Mouse (Mus musculus) MEL (cell line): ENCODE results near the gene Washc1. TPM values are rescaled to one million over a fixed set of nuclear protein-coding genes. Genes with fewer than 3 reads are reported as not detected.
A peak's percentile ranks its signal among the peaks of the same experiment; 100 is the strongest.

ENCODE experiments used
- DNase-seq: peaks from one replicate; pipeline ENCODE4 v3.0.0; 2011; ENCODE audit warnings: low read depth, low spot score
- H3K27ac ChIP-seq: 2 replicates; pipeline ENCODE4 v1.5.1; 2012; ENCODE audit warnings: low read depth, mild to moderate bottlenecking, control low read depth, low read length, moderate library complexity; ENCODE audit not compliant: control insufficient read depth
- H3K27me3 ChIP-seq, 2 experiments: fragments of 150-350 bp in 1 of 2; sonication (generic) in 1 of 2; 2 replicates each; pipeline ENCODE4 v1.6.1; 2012; ENCODE audit warnings: low read length in 2 of 2, mild to moderate bottlenecking in 2 of 2, improper control_type of control experiment in 1 of 2, moderate library complexity in 1 of 2; ENCODE audit not compliant: insufficient read depth in 2 of 2, control insufficient read depth in 1 of 2
- H3K36me3 ChIP-seq, 2 experiments: 2 replicates each; pipeline ENCODE4 v1.6.1; 2012 to 2014; ENCODE audit warnings: low read length in 2 of 2, improper control_type of control experiment in 1 of 2, inconsistent platforms in 1 of 2, mild to moderate bottlenecking in 1 of 2; ENCODE audit not compliant: insufficient read depth in 2 of 2, control insufficient read depth in 1 of 2
- H3K4me1 ChIP-seq, 2 experiments: fragments of 150-350 bp in 1 of 2; sonication (generic) in 1 of 2; 2 replicates each; pipeline ENCODE4 v1.6.1; 2012; ENCODE audit warnings: low read length in 2 of 2, improper control_type of control experiment in 1 of 2, mild to moderate bottlenecking in 1 of 2; ENCODE audit not compliant: insufficient read depth in 2 of 2, control insufficient read depth in 1 of 2
- H3K4me3 ChIP-seq, 2 experiments: fragments of 150-350 bp in 1 of 2; sonication (generic) in 1 of 2; 2 replicates each; pipeline ENCODE4 v1.5.1; 2012; ENCODE audit warnings: low read depth in 2 of 2, low read length in 2 of 2, mild to moderate bottlenecking in 2 of 2, moderate library complexity in 2 of 2, control low read depth in 1 of 2, improper control_type of control experiment in 1 of 2; ENCODE audit not compliant: control insufficient read depth in 1 of 2, insufficient read depth in 1 of 2
- H3K79me2 ChIP-seq: 2 replicates; pipeline ENCODE4 v1.6.1; 2012; ENCODE audit warnings: mild to moderate bottlenecking, low read length, moderate library complexity; ENCODE audit not compliant: control insufficient read depth, poor library complexity, insufficient read depth
- H3K9ac ChIP-seq: 2 replicates; pipeline ENCODE4 v1.6.1; 2012; ENCODE audit warnings: low read depth, mild to moderate bottlenecking, control low read depth, low read length, moderate library complexity; ENCODE audit not compliant: control insufficient read depth, poor library complexity, severe bottlenecking
- H3K9me3 ChIP-seq: fragments of 150-350 bp; sonication (generic); replicated peaks from 2 replicates; pipeline ENCODE4 v1.6.1; 2012; ENCODE audit warnings: mild to moderate bottlenecking, low read length, improper control_type of control experiment, moderate library complexity; ENCODE audit not compliant: insufficient read depth
- BHLHE40 ChIP-seq: IDR thresholded peaks from 2 replicates; pipeline ENCODE4 v1.6.1; 2012; ENCODE audit warnings: low read depth, mild to moderate bottlenecking, inconsistent platforms, low read length, improper control_type of control experiment, borderline replicate concordance
- CHD1 ChIP-seq: IDR thresholded peaks from 2 replicates; pipeline ENCODE4 v1.6.1; 2012; ENCODE audit warnings: low read depth, mild to moderate bottlenecking, inconsistent platforms, low read length, improper control_type of control experiment
- CHD2 ChIP-seq: IDR thresholded peaks from 2 replicates; pipeline ENCODE4 v1.6.1; 2011; ENCODE audit warnings: low read length, improper control_type of control experiment
- CTCF ChIP-seq, 3 experiments: IDR thresholded peaks in 2 of 3; conservative IDR thresholded peaks in 1 of 3; 2 replicates each; pipeline ENCODE4 v1.5.1; 2011 to 2012; ENCODE audit warnings: low read length in 3 of 3, low read depth in 2 of 3, mild to moderate bottlenecking in 2 of 3, improper control_type of control experiment in 1 of 3, inconsistent platforms in 1 of 3, mixed read lengths in 1 of 3, moderate library complexity in 1 of 3; ENCODE audit not compliant: control insufficient read depth in 1 of 3, insufficient read depth in 1 of 3, poor library complexity in 1 of 3, severe bottlenecking in 1 of 3
- E2F4 ChIP-seq: IDR thresholded peaks from 2 replicates; pipeline ENCODE4 v1.6.1; 2011; ENCODE audit warnings: low read depth, low read length, improper control_type of control experiment, borderline replicate concordance
- ELF1 ChIP-seq: IDR thresholded peaks from 2 replicates; pipeline ENCODE4 v1.6.1; 2014; ENCODE audit warnings: low read depth, mild to moderate bottlenecking, inconsistent platforms, low read length, improper control_type of control experiment, moderate library complexity
- EP300 ChIP-seq, 2 experiments: IDR thresholded peaks; 2 replicates each; pipeline ENCODE4 v1.6.1; 2011; ENCODE audit warnings: improper control_type of control experiment in 2 of 2, low read length in 2 of 2, low read depth in 1 of 2, mild to moderate bottlenecking in 1 of 2
- ETS1 ChIP-seq: IDR thresholded peaks from 2 replicates; pipeline ENCODE4 v1.6.1; 2012; ENCODE audit warnings: low read depth, mild to moderate bottlenecking, inconsistent platforms, low read length, improper control_type of control experiment, moderate library complexity
- GABPA ChIP-seq: IDR thresholded peaks from 2 replicates; pipeline ENCODE4 v1.6.1; 2012; ENCODE audit warnings: low read depth, mild to moderate bottlenecking, inconsistent platforms, low read length, improper control_type of control experiment, moderate library complexity
- GATA1 ChIP-seq: IDR thresholded peaks from 2 replicates; pipeline ENCODE4 v1.6.1; 2011; ENCODE audit warnings: low read depth, low read length, improper control_type of control experiment
- HCFC1 ChIP-seq: IDR thresholded peaks from 2 replicates; pipeline ENCODE4 v1.6.1; 2012; ENCODE audit warnings: low read depth, mild to moderate bottlenecking, inconsistent platforms, low read length, improper control_type of control experiment, moderate library complexity
- JUND ChIP-seq: IDR thresholded peaks from 2 replicates; pipeline ENCODE4 v1.6.1; 2011; ENCODE audit warnings: low read depth, mild to moderate bottlenecking, improper control_type of control experiment, low read length
- KAT2A ChIP-seq: conservative IDR thresholded peaks from 2 replicates; pipeline ENCODE4 v1.6.1; 2012; ENCODE audit warnings: low read depth, low read length, improper control_type of control experiment, inconsistent platforms
- MAFK ChIP-seq: IDR thresholded peaks from 2 replicates; pipeline ENCODE4 v1.6.1; 2011; ENCODE audit warnings: low read depth, mild to moderate bottlenecking, low read length, improper control_type of control experiment, borderline replicate concordance
- MAX ChIP-seq: IDR thresholded peaks from 2 replicates; pipeline ENCODE4 v1.6.1; 2011; ENCODE audit warnings: low read length, improper control_type of control experiment
- MAZ ChIP-seq: IDR thresholded peaks from 2 replicates; pipeline ENCODE4 v1.6.1; 2012; ENCODE audit warnings: low read depth, mild to moderate bottlenecking, inconsistent platforms, low read length, improper control_type of control experiment
- MEF2A ChIP-seq: IDR thresholded peaks from 2 replicates; pipeline ENCODE4 v1.6.1; 2014; ENCODE audit warnings: low read depth, mild to moderate bottlenecking, inconsistent platforms, low read length, improper control_type of control experiment; ENCODE audit not compliant: poor library complexity, insufficient replicate concordance, severe bottlenecking; ENCODE audit errors: extremely low read depth
- MYB ChIP-seq: IDR thresholded peaks from 2 replicates; pipeline ENCODE4 v1.6.1; 2011; ENCODE audit warnings: mild to moderate bottlenecking, low read depth, low read length, improper control_type of control experiment
- MYC ChIP-seq: IDR thresholded peaks from 2 replicates; pipeline ENCODE4 v1.6.1; 2011; ENCODE audit warnings: low read depth, mild to moderate bottlenecking, low read length, improper control_type of control experiment, moderate library complexity
- NRF1 ChIP-seq: IDR thresholded peaks from 2 replicates; pipeline ENCODE4 v1.6.1; 2014; ENCODE audit warnings: low read depth, mild to moderate bottlenecking, inconsistent platforms, low read length, improper control_type of control experiment, moderate library complexity; ENCODE audit not compliant: poor library complexity, insufficient read depth, severe bottlenecking
- POLR2A ChIP-seq, 2 experiments: IDR thresholded peaks; 2 replicates each; pipeline ENCODE4 v1.6.1; 2011 to 2012; ENCODE audit warnings: low read length in 2 of 2, mild to moderate bottlenecking in 2 of 2, control low read depth in 1 of 2, improper control_type of control experiment in 1 of 2, low read depth in 1 of 2, moderate library complexity in 1 of 2; ENCODE audit not compliant: control insufficient read depth in 1 of 2, insufficient read depth in 1 of 2, poor library complexity in 1 of 2
- POLR2AphosphoS2 ChIP-seq: IDR thresholded peaks from 2 replicates; pipeline ENCODE4 v1.6.1; 2011; ENCODE audit warnings: low read length, improper control_type of control experiment
- POLR2AphosphoS5 ChIP-seq: IDR thresholded peaks from 2 replicates; pipeline ENCODE4 v1.6.1; 2012; ENCODE audit warnings: low read depth, borderline replicate concordance, mild to moderate bottlenecking, inconsistent platforms, low read length, moderate library complexity, mixed read lengths
- RCOR1 ChIP-seq: IDR thresholded peaks from 2 replicates; pipeline ENCODE4 v1.6.1; 2012; ENCODE audit warnings: low read depth, mild to moderate bottlenecking, inconsistent platforms, low read length, improper control_type of control experiment
- SIN3A ChIP-seq: IDR thresholded peaks from 2 replicates; pipeline ENCODE4 v1.6.1; 2012; ENCODE audit warnings: low read length, improper control_type of control experiment, inconsistent platforms
- SMC3 ChIP-seq: IDR thresholded peaks from 2 replicates; pipeline ENCODE4 v1.6.1; 2011; ENCODE audit warnings: low read depth, low read length, improper control_type of control experiment
- TAL1 ChIP-seq: IDR thresholded peaks from 2 replicates; pipeline ENCODE4 v1.6.1; 2012; ENCODE audit warnings: mild to moderate bottlenecking, inconsistent platforms, low read length, moderate library complexity, mixed read lengths
- TCF12 ChIP-seq: IDR thresholded peaks from 2 replicates; pipeline ENCODE4 v1.6.1; 2014; ENCODE audit warnings: low read depth, mild to moderate bottlenecking, inconsistent platforms, low read length, improper control_type of control experiment, moderate library complexity
- UBTF ChIP-seq: IDR thresholded peaks from 2 replicates; pipeline ENCODE4 v1.6.1; 2012; ENCODE audit warnings: low read depth, mild to moderate bottlenecking, inconsistent platforms, low read length, improper control_type of control experiment, moderate library complexity, borderline replicate concordance; ENCODE audit not compliant: insufficient read depth
- USF1 ChIP-seq: IDR thresholded peaks from 2 replicates; pipeline ENCODE4 v1.6.1; 2014; ENCODE audit warnings: low read depth, mild to moderate bottlenecking, inconsistent platforms, low read length, improper control_type of control experiment, moderate library complexity
- USF2 ChIP-seq, 2 experiments: IDR thresholded peaks; 2 replicates each; pipeline ENCODE4 v1.6.1; 2011 to 2012; ENCODE audit warnings: improper control_type of control experiment in 2 of 2, low read length in 2 of 2, borderline replicate concordance in 1 of 2, inconsistent platforms in 1 of 2, low read depth in 1 of 2, mild to moderate bottlenecking in 1 of 2; ENCODE audit not compliant: insufficient read depth in 1 of 2
- ZC3H11A ChIP-seq: IDR thresholded peaks from 2 replicates; pipeline ENCODE4 v1.6.1; 2012; ENCODE audit warnings: low read depth, mild to moderate bottlenecking, inconsistent platforms, low read length, improper control_type of control experiment
- ZKSCAN1 ChIP-seq: IDR thresholded peaks from 2 replicates; pipeline ENCODE4 v1.6.1; 2012; ENCODE audit warnings: low read depth, mild to moderate bottlenecking, inconsistent platforms, low read length, improper control_type of control experiment, moderate library complexity
- ZMIZ1 ChIP-seq: IDR thresholded peaks from 2 replicates; pipeline ENCODE4 v1.6.1; 2012; ENCODE audit warnings: low read depth, mild to moderate bottlenecking, inconsistent platforms, low read length, improper control_type of control experiment, moderate library complexity
- ZNF384 ChIP-seq: IDR thresholded peaks from 2 replicates; pipeline ENCODE4 v1.6.1; 2012; ENCODE audit warnings: low read depth, mild to moderate bottlenecking, inconsistent platforms, low read length, improper control_type of control experiment
- polyA plus RNA-seq, 2 experiments: library from polyadenylated mRNA; stranded (reverse) in 1 of 2; unstranded in 1 of 2; fragments of >175 nt in 1 of 2; fragments of >200 nt in 1 of 2; gene quantifications; 2 replicates each; pipeline versions ENCODE4 v1.2.1 to v1.2.4; 2012; ENCODE audit warnings: low replicate concordance in 2 of 2, low read depth in 1 of 2; ENCODE audit not compliant: insufficient read length in 2 of 2, insufficient read depth in 1 of 2, missing spikeins in 1 of 2
- total RNA-seq: library from RNA; depleted of rRNA; stranded (reverse); fragments of 300-350 nt; gene quantifications from 2 replicates; pipeline ENCODE4 v1.2.3, GENCODE M21; 2012

Gene Washc1
- total and polyA plus RNA-seq, 3 experiments = 37.0 to 58.6 TPM; not detected in 1

DNA sequence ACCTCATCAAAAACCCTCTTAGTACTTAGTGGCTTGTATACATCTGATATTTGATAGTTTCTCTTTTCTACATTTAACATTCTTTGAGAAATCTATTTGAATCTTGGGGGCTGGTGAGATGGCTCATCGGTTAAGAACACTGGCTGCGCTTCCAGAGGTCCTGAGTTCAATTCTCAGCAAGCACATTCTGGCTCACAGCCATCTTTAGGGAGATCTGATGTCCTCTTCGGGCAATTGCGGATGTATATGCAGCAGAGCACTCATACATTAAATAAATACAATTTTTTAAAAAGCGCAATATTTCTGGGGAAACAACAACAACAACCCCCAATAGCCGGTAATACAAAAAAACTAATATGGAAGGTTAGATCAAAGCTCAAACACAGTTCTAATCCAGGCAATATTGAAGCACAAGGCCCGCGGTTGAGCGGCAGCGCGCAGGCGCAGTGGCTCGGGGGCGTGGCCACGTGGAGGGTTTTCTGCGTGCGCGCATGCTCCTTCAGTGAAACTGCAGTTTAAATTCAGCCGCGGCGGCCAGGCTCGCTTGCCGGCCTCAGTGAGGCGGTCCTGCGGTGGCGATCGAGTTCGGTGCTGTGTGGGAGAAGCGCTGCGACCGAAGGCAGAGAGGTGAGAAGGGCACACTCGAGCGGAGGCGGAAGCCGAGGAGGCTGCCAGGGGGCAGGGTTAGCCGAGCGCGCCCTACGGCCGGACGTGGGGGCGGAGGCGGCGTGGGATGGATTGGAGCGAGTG, 11.9 kb downstream of the Washc1 start, which contains the start of gene Ddx11:
Ddx11 (plus strand) TSS at position 455 of the 750 bp plus-strand sequence.
- H3K9ac ChIP-seq = peak within 1 kb of the TSS; percentile 94
- H3K4me1 ChIP-seq = peaks cover 8 to 19% of the 10 kb centered on the region in 2 experiments
- peaks cover 20% of the 10 kb centered on the region for H3K79me2 ChIP-seq
- H3K4me3 ChIP-seq = peak within 1 kb of the TSS; percentile 84
- no peaks in the 10 kb centered on the region for H3K27me3 ChIP-seq
- no peaks in the 10 kb centered on the region for H3K9me3 ChIP-seq
- peak; percentile 94 for DNase-seq
- H3K27ac ChIP-seq = peak within 1 kb of the TSS; percentile 95
- peaks cover 11 to 14% of the 10 kb centered on the region in 2 experiments for H3K36me3 ChIP-seq
- 0 out of 2 replicates have a peak, but pooled peaks have one; percentile 23 for TF ChIP-seq TCF12
- 0 out of 2 replicates have a peak, but pooled peaks have one; percentile 8 for TF ChIP-seq ETS1
- TF ChIP-seq SIN3A = no peak; the same call in none of the 2 replicates
- no peak for TF ChIP-seq TAL1
- TF ChIP-seq ELF1 = peak; percentile 42
- TF ChIP-seq JUND = no peak
- peak; percentile 64 for TF ChIP-seq HCFC1
- no peak for TF ChIP-seq RCOR1
- peak; percentile 83 for TF ChIP-seq MAX
- no peak for TF ChIP-seq MYB
- peak; percentile 95 for TF ChIP-seq USF1
- peak; percentile 94 for TF ChIP-seq POLR2AphosphoS2
- peak; percentile 9; the same call in 1 of the 2 replicates for TF ChIP-seq KAT2A
- no peak for TF ChIP-seq EP300 (IDR thresholded peaks at IDR 0.05; ENCODE audit: low read depth in 1 of 2, low read length in 2 of 2)
- TF ChIP-seq UBTF = no peak
- peak; percentile 61; the same call in 1 of the 2 replicates for TF ChIP-seq ZMIZ1
- no peak for TF ChIP-seq MAFK
- peak; percentile 97 to 99 for TF ChIP-seq POLR2A (IDR thresholded peaks at IDR 0.05; ENCODE audit: control insufficient read depth in 1 of 2, insufficient read depth in 1 of 2, low read depth in 1 of 2, low read length in 2 of 2, poor library complexity in 1 of 2)
- no peak; the same call in 1 of the 2 replicates for TF ChIP-seq MAZ
- TF ChIP-seq SMC3 = no peak
- TF ChIP-seq CHD2 = no peak
- TF ChIP-seq ZKSCAN1 = no peak
- no peak for TF ChIP-seq MEF2A
- peak; percentile 96 for TF ChIP-seq NRF1
- TF ChIP-seq BHLHE40 = no peak
- TF ChIP-seq CHD1 = no peak
- TF ChIP-seq ZNF384 = no peak
- no peak for TF ChIP-seq ZC3H11A
- no peak for TF ChIP-seq GABPA
- no peak for TF ChIP-seq POLR2AphosphoS5
- TF ChIP-seq E2F4 = no peak; the same call in 1 of the 2 replicates
- no peak for TF ChIP-seq CTCF (IDR thresholded peaks at IDR 0.05 in 2 of 3, conservative IDR thresholded peaks at IDR 0.05 in 1 of 3; ENCODE audit: control insufficient read depth in 1 of 3, insufficient read depth in 1 of 3, low read depth in 2 of 3, low read length in 3 of 3, poor library complexity in 1 of 3, severe bottlenecking in 1 of 3)
- peak; percentile 84 for TF ChIP-seq MYC
- TF ChIP-seq GATA1 = no peak
- TF ChIP-seq USF2 (IDR thresholded peaks at IDR 0.05; ENCODE audit: borderline replicate concordance in 1 of 2, insufficient read depth in 1 of 2, low read depth in 1 of 2, low read length in 2 of 2) = peak in 1 of 2 experiments; percentile 63; a peak in 2 of 4 replicates
